Mouse (Mus musculus): Measurements from ENCODE around the gene Actr5.

The Actr5 gene

DNA sequence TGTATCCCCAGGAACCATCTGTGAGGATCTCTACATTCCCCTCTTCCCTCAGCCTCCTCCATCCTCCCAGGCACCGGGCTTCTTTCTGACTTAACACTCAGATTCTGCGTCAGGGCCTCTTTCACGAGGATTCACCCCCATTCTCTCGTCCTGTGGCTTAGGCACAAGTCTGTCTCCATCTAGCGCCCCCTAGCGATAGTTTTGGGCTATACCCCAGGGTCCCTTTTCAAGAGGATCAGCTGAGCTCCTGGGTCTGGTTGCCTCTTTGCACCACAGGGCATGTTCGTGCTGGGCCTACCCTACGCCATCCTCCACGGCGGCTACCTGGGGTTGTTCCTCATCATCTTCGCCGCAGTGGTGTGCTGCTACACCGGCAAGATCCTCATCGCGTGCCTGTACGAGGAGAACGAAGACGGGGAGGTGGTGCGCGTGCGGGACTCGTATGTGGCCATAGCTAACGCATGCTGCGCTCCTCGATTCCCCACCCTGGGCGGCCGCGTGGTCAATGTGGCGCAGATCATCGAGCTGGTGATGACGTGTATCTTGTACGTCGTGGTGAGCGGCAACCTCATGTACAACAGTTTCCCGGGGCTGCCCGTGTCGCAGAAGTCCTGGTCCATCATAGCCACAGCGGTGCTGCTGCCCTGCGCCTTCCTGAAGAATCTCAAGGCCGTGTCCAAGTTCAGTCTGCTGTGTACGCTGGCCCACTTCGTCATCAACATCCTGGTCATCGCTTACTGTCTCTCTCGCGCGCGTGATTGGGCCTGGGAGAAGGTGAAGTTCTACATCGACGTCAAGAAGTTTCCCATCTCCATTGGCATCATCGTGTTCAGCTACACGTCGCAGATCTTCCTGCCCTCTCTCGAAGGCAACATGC lies 10.9 kb upstream of the Actr5 start:
- DNase-seq (ENCODE audit: low spot score) = peak; percentile 73

DNA sequence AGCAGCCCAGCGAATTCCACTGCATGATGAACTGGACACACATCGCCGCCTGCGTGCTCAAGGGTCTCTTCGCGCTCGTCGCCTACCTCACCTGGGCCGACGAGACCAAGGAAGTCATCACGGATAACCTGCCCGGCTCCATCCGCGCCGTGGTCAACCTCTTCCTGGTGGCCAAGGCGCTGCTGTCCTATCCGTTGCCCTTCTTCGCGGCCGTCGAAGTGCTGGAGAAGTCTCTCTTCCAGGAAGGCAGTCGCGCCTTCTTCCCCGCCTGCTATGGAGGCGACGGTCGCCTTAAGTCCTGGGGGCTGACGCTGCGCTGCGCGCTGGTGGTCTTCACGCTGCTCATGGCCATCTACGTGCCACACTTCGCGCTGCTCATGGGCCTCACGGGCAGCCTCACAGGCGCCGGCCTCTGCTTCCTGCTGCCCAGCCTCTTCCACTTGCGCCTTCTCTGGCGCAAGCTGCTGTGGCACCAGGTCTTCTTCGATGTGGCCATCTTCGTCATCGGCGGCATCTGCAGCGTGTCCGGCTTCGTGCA lies 10.2 kb upstream of the Actr5 start:
- DNase-seq (ENCODE audit: low spot score) = no peak

DNA sequence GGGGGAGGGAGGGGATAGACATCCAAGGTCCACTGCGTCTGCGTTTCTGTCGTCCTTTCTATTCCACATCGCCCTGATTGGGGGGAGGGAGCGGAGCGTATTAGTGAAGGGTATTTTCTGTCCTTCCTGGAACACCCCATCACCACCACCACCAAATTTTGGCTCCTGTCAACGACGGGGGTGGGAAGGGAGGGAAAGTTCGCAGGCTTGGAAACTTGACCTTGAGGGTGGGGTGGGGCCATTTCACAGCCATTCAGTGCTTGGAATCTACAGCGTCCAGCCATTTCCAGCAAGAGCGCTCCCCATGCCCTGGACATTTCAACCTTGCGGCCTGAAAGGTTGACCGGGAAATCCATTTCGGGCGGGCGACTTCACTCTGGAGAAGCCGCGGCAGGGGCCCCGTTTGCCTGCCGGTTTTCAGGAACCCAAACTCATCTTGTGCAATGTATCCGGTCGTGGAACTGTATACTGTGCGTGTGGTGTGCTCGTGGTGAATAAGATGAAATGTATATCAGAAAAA lies 9.5 kb upstream of the Actr5 start:
- no peak for DNase-seq (ENCODE audit: low spot score)

DNA sequence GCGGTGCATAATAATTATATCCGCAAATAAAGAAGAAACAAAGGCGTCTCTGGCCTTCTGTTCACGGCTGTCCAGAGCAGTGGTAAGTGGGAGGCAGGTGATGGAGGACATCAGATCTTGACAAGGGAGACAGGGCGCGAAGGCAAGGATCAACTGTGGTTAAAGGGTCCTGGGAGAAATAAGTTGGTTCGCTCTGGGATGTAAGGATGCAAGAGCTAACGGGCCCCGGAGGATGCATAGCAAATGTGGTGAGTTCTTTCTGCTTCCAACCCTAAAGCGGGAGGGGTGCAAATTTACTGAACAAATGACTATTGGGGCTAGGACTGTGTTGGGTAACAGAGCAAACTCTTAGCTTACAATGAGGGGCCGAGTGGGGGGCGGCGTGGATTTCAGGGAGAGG lies 9.0 kb upstream of the Actr5 start:
- no peak for DNase-seq (ENCODE audit: low spot score)

DNA sequence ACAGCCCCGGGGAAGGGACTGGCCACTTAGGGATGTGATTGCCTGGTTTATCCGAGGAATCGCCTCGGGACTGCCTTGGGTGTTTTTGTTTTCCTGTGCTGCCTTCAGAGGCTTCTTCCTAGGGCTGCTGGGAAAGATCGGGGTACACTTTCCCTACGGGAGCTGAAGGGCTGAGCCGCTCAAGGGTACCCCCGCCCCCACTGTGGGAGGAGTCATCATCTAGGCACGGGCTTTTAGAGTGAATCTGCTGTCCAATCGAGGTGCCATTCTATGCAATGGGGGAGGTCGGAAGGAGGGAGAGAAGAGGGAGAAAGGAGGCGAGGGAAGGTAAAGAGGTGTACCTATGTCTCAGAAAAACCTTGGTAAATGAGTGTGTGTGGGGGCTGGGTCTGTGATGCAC lies 8.4 kb upstream of the Actr5 start:
- no peak for DNase-seq (ENCODE audit: low spot score)

DNA sequence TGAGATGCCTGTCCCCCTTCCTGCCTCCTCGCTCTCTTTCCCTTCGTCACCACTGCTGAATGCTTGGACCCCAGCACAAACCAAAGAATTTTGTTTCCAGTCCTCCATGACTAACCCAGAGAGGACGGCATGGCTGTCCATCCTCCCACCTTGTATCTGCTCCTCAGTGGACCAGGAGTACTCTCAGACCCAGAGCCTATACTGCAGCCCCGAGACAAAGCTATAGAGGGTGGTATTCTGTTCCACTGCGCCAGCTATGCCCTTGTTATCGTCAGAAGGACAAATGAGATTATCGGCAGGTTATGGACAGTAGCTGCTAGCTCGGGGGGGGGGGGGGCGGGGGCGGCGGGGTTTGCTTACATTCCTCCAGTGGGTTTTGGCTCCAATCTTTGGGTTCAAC lies 7.9 kb upstream of the Actr5 start:
- no peak for DNase-seq (ENCODE audit: low spot score)

DNA sequence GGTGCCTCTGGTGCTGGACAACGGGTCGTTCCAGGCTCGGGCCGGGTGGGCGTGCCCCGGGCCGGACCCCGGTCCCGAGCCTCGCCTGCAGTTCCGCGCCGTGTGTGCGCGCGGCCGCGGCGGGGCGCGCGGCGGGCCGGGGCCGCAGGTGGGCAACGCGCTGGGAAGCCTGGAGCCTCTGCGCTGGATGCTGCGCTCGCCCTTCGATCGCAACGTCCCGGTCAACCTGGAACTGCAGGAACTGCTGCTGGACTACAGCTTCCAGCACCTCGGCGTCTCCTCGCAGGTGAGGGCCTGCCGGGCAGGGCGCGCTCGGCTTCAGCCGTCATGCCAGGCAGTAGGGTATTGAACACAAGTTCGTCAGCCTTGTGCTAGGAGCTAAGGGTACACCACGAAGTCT lies 543 bp downstream of the Actr5 start:
- no peak for DNase-seq (ENCODE audit: low spot score)

DNA sequence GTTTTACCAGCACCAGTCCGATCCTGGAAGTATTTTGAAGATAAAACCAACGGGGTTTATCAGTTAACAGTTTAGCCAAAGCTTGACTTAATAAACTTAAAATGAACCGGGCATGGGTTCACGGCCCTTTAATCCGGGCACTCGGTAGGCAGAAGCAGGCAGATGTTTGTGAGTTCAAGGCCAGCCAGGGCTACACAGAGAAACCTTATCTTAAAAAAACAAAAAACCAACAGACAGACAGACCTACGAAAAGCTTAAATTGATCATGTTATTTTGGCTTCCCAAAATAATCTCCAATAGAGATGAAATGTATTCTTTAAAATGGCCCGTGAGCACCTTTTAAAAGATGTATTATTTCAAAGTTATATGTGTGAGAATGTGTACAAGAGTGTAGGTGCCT lies 1.0 kb downstream of the Actr5 start:
- DNase-seq (ENCODE audit: low spot score) = no peak

DNA sequence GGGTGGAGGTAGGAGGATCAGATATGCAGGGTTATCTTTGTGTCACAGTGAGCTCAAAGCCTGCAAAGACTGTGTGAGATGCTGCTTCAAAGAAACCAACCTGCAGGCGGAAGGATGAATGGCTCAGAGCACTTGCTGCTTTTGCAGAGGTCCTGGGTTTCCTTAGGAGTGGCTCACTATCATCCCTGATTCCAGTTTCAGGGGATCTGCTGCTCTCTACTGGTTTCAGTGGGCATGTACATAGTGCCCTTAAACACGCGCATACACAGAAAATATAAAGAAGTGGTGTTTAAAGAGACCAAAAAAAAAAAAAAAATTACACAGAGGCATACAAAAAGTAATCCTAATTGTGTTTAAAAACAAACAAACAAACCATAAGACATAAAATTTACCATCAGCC lies 4.2 kb downstream of the Actr5 start:
- DNase-seq (ENCODE audit: low spot score) = no peak

DNA sequence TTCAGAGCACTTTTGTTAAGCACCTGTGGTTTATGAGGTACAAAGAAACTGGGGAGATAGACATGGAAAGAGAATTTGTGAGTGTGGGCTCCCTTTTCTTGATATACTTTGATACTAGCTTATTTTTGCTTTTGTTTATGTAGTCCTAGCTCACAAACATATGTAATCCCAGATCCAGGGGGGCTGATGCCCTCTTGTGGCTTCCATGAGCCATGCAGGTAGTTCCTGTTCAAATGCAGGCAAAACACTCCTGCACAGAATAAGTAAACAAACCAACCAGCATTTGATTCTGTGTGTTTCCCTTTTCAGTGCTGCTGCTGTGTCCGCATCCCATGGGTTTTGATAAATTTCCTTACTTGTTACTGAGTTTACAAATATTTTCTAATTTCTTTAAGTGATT lies 4.7 kb downstream of the Actr5 start:
- no peak for DNase-seq (ENCODE audit: low spot score)

DNA sequence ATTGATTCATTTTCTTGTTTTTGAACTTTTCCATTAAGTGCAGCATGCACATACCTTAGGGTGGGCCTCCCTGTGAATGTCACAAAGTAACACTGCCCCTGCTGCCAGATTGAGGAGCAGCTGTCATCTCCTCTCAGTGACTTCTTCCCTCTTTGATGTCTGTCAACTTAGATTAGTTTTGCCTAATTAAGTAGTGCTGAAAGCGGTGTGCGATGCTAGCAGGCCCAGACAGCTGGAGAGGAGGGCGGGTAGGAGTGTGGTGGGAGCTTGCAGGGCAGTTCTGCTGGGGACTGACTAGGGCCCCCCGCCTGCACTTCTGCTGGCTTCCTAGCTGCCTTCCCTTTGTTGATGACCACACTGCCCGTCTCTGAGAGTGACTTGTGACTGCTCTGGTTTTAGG lies 7.2 kb downstream of the Actr5 start:
- DNase-seq (ENCODE audit: low spot score) = no peak

DNA sequence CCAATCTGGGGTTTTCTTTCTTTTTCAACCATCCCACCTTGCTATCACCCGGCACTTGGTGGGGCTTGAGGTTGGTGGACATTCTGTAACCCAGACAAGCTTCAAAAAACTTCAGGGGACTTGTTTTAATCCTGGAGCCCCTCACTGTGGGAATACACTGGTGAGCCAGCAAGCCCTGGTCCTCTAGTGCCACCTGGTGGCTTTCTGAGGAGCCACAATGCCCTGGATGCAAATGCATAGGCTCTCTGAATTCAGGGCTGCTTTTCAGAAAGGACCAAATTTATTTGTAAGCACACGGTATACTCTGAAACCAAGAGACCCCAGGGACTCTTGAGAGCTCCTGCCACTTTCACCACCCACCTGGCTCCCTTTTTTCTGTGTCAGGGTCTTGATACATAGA lies 17.2 kb downstream of the Actr5 start:
- DNase-seq (ENCODE audit: low spot score) = peak; percentile 61

DNA sequence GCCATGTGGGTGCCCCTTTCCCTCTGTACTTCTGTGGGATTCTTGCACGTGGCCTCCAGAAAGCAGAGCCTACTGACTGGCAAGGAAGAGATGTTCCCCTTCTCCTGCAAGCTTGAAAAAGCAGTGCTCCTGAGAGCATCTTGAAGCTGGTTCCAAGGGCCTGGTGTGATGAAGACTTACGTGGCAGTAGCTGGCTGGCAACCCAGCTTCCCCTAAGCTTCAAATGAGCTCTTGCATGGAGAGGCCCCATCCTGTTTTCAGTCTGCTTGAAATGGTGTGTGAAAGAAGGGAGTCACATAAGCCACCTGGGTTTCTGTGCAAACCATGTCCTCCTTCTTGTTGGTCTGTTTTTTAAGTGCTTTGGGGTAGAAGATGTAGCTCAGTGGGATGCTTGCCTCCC lies 17.9 kb downstream of the Actr5 start:
- no peak for DNase-seq (ENCODE audit: low spot score)

DNA sequence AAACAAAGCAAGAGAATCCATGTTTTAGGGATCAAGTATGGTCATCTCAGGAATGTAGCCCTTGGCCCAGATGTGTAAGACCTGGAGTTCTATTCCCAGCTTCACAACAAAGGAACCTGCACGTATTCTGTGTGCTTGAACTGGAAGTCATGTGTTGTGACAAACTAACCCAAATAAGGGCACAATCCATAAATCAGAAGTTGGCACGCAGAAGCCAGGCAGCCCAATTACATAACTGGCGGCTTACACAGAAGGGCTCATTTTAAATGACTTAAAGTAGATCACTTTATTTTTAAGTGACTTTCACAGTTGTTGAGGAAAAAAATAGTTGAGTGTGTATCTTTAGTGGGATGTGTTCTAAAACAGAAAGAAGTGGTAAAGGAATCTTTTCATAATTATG lies 19.1 kb downstream of the Actr5 start:
- DNase-seq (ENCODE audit: low spot score) = no peak

DNA sequence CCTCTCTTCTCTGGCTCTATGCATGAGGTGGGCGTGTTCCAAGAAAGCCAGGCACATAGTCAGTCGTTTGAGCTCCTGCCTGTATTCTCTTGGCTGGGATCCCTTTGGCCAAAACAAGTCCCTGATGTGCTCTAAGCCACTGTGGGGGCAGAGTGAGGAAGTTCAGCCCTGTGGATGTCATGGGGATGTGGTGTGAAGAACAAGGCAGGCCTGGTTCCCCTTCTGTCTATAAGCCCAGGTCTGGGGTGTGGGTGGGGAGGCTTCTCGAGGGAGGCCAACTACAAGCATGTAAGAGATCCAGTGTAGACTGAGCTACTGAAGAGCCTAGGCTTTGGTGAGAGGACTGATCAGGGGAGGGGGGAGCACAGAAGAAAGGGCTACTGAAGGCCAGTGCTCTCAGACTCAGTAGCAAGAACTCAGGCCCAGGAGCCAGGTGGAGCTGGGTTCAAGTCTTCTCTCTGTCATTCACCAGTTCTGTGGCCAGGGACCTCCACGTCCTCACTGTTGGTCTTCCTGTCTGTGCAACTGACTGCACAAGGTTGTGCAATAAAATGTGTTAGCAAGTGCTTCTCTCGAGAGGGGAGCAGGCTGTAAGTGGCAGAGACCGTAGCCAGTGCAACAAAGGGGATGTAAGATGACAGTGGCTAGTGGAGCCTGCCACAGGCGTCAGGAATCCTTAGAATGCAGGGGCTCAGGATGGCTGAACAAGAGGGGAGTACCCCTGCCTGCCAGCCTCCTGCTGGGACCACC lies 26.6 kb downstream of the Actr5 start:
- DNase-seq (ENCODE audit: low spot score) = no peak

DNA sequence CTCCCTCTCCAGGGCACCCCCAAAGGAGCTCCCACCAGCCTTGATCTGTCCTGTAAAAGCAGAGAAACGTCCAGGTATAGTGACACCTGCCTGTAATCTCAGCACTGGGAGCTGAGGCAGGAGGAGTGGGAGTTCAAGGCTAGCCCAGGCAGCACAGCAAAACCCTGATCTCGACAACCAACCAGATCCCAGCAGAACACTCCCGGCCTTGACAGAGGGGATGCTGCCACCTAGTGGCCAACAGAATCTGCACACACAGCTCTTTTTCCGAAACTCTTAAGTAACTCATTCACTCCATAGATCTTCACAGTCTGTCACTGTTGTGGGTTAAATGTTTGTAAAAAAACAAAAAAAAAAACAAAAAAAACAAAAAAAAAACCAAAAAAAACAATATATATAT lies 28.3 kb downstream of the Actr5 start:
- DNase-seq (ENCODE audit: low spot score) = no peak

DNA sequence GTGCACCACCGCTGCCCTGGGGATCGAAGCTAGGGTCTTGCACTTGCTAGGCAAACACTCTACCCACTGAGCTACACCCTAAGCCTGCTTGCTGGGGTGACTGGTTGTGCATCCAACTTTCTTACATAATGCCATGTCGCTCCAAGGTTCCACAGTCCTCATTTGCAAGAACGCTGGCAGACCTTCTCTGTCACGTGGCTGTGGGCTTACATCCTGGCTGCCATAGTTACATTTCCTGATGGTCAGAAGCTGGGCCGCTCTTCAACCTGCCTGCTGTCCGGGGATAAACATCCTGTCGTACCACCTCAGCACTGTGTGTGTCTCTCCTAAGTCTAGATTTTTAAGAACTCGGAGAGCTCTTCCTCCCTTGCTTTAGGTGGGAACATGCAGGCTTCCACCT lies 30.0 kb downstream of the Actr5 start:
- DNase-seq (ENCODE audit: low spot score) = no peak

DNA sequence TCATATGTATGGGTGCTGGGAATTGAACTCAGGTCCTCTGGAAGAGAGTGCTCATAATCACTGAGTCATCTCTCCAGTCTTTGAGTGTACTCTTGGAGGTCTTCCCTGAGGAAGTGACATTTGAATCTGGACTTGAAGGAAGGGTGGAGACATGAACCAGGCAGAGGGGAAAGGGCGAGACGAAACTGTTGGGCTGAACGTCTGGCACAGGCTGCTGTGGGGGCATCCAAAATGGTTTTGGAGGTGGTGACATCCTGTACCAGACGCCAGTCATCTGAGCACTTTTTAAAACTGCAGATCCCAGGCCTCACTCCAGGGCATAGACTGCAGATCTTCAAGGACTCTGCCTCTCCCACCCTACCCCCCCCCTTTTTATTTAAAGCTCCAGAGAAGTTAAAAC lies 31.1 kb downstream of the Actr5 start:
- no peak for DNase-seq (ENCODE audit: low spot score)

DNA sequence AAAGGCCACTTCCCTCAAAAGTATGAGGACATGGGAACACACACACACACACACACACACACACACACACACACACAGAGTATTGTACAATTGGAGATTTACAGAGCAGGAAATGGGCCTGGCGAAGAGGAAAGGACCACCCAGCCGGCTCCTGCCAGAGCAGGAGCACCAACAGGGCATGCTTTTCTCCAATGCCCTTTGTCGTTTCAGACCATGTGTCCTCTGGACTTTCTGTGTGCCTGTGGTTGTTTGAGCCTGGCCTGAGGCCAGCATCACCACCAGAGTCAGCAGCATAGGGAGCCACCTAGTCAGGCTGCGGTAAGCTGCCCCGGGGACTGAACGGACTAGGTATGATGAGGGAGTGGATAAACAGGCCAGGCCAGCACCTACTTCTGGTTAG lies 34.1 kb downstream of the Actr5 start:
- no peak for DNase-seq (ENCODE audit: low spot score)

DNA sequence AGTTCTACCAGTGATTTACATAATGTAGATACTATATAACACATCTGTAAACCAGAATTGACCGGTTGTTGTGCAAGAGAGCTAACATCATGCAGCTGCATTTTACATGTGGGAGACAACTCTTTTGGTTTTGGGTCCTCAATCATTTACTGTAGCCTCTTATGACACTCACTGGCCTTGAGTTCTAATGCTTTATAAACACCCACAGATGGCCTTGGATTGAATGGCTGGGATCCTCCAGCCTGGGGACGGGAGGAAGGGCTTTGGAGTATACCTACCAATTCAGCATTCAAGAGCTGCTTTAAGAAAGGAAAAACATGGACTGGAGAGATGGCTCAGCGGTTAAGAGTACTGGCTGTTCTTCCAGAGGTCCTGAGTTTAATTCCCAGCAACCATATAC lies 34.7 kb downstream of the Actr5 start:
- no peak for DNase-seq (ENCODE audit: low spot score)

DNA sequence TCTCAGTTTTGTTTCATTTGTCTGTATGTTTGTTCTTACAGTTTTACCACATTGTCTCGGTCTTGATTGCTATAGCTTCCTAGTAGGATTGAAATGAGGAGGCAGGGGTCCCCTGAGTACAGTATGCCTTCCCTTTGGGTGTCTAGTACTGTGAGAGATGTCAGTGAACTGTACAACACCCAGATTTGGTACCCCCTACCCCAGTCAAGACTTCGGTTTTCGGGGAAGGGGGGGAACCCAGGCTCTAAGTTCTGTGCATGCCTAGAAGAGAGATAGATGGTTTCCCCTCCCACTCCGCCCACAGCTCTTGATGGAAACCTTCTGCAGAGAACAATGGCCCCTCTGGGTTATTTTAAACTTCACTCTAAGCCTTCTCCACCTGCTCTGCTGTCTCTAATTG lies 40.4 kb downstream of the Actr5 start, which contains the start of gene Ppp1r16b:
Gene Ppp1r16b (plus strand): TSS at position 301 of the 400 bp plus-strand sequence.
- DNase-seq (ENCODE audit: low spot score) = no peak

DNA sequence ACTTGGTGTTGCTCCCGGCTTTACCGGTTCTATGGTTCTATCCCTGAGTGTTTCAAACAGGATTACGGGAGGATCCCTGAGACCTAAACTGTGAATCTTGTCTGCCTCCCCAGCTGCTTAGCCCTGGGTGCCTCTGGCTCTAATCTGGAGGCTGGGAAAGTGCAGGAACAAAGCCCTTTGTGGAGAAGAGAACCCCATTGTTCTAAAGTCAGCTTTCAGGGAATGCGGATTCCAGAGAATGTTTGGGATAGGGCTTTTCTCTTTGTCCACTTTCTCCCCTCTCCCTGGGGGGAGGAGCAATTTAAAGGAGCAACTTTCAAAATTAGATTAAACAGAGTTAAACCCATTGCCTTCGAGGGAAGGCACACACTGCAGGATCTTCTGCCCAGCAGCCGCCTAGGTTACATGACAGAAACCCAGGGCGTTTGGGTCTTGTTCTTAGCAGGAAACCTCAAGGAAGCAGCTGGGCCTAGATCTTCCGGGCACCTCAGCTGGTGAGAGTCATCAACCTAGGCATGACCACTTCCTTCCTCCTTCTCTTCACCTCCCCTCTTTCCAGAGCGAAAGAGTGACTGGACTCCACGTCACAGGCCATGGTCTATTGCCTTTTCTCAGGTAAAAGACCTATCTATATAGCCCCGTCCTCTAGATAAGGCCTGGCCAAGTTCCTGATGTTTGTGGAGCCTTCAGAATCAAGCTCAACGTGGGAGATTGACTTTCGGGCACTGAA lies 41.5 kb downstream of the Actr5 start:
- DNase-seq (ENCODE audit: low spot score) = no peak
